Mouse (Mus musculus) retina, postnatal 7 days (tissue): Measurements from ENCODE around the gene Sgms2.

Experiments used
- DNase-seq: peaks from one replicate; pipeline ENCODE4 v3.0.0-alpha.2; 2012; ENCODE audit warnings: low read depth, low spot score

Gene Sgms2

GRCm38 (mm10) chr3:131307811-131308210, 183.4 kb downstream of the Sgms2 start:
- DNase-seq = no peak

- DNase-seq = no peak
Measured at GRCm38 (mm10) chr3:131306255-131306654, 185.0 kb downstream of the Sgms2 start.

GRCm38 (mm10) chr3:131303320-131303714, 187.9 kb downstream of the Sgms2 start:
- no peak for DNase-seq

GRCm38 (mm10) chr3:131302452-131303319, 188.5 kb downstream of the Sgms2 start, which contains the start of gene Cyp2u1:
TSS of gene Cyp2u1 (minus strand) at chr3:131303227.
- peak; percentile 72 for DNase-seq

- DNase-seq = peak; percentile 45
Measured at GRCm38 (mm10) chr3:131299908-131300307, 191.3 kb downstream of the Sgms2 start.

- DNase-seq = no peak
Measured at GRCm38 (mm10) chr3:131299078-131299477, 192.1 kb downstream of the Sgms2 start.

- DNase-seq = no peak
Measured at GRCm38 (mm10) chr3:131296893-131297292, 194.3 kb downstream of the Sgms2 start.

GRCm38 (mm10) chr3:131295513-131296200, 195.6 kb downstream of the Sgms2 start:
- no peak for DNase-seq

- no peak for DNase-seq
Measured at GRCm38 (mm10) chr3:131294503-131294902, 196.7 kb downstream of the Sgms2 start.

GRCm38 (mm10) chr3:131292959-131293358, 198.3 kb downstream of the Sgms2 start:
- DNase-seq = no peak

GRCm38 (mm10) chr3:131292349-131292748, 198.9 kb downstream of the Sgms2 start:
- no peak for DNase-seq

GRCm38 (mm10) chr3:131291890-131292289, 199.3 kb downstream of the Sgms2 start:
- no peak for DNase-seq

GRCm38 (mm10) chr3:131274151-131274550, 217.1 kb downstream of the Sgms2 start:
- no peak for DNase-seq

- DNase-seq = no peak
Measured at GRCm38 (mm10) chr3:131272374-131273100, 218.7 kb downstream of the Sgms2 start.

GRCm38 (mm10) chr3:131271559-131272373, 219.4 kb downstream of the Sgms2 start, which contains the start of gene Hadh:
TSS of gene Hadh (minus strand) at chr3:131272101.
- DNase-seq = peak; percentile 67

GRCm38 (mm10) chr3:131271157-131271556, 220.1 kb downstream of the Sgms2 start:
- DNase-seq = no peak

GRCm38 (mm10) chr3:131270381-131270780, 220.8 kb downstream of the Sgms2 start:
- peak; percentile 33 for DNase-seq
